Mouse (Mus musculus) gonadal fat pad, adult 2 months (tissue): ENCODE measurements around the gene Stac. TPM values are rescaled to one million over a fixed set of nuclear protein-coding genes. Genes with fewer than 3 reads are reported as not detected.

Experiments
- DNase-seq: peaks from one replicate; pipeline ENCODE4 v3.0.0-alpha.2; 2012; ENCODE audit warnings: low read depth
- polyA plus RNA-seq: library from polyadenylated mRNA; depleted of rRNA; stranded (reverse); fragments of >200 nt; gene quantifications from 2 replicates; pipeline ENCODE4 v1.2.3, GENCODE M21; 2012

Gene Stac
- polyA plus RNA-seq, 1 experiment, result 1.2 TPM

GRCm38 (mm10) chr9:111514586-111515473, 175.3 kb downstream of the Stac start:
- no peak for DNase-seq
